Mouse (Mus musculus) ES-E14 (cell line): Measurements from ENCODE around the gene Mrm3.

Source experiments
- CHD2 ChIP-seq: IDR thresholded peaks from 2 replicates; pipeline ENCODE4 v1.6.1; 2014; ENCODE audit warnings: mild to moderate bottlenecking, low read depth, low read length, inconsistent platforms
- HCFC1 ChIP-seq: IDR thresholded peaks from 2 replicates; pipeline ENCODE4 v1.6.1; 2012; ENCODE audit warnings: low read length, inconsistent platforms, borderline replicate concordance; ENCODE audit not compliant: insufficient read depth
- MAFK ChIP-seq: IDR thresholded peaks from 2 replicates; pipeline ENCODE4 v1.6.1; 2014; ENCODE audit warnings: mild to moderate bottlenecking, low read depth, low read length, inconsistent platforms; ENCODE audit not compliant: insufficient read depth
- ZC3H11A ChIP-seq: IDR thresholded peaks from 2 replicates; pipeline ENCODE4 v1.6.1; 2012; ENCODE audit warnings: low read depth, mild to moderate bottlenecking, inconsistent platforms, low read length, borderline replicate concordance
- ZNF384 ChIP-seq: IDR thresholded peaks from 2 replicates; pipeline ENCODE4 v1.6.1; 2012; ENCODE audit warnings: low read depth, low read length, inconsistent platforms

DNA sequence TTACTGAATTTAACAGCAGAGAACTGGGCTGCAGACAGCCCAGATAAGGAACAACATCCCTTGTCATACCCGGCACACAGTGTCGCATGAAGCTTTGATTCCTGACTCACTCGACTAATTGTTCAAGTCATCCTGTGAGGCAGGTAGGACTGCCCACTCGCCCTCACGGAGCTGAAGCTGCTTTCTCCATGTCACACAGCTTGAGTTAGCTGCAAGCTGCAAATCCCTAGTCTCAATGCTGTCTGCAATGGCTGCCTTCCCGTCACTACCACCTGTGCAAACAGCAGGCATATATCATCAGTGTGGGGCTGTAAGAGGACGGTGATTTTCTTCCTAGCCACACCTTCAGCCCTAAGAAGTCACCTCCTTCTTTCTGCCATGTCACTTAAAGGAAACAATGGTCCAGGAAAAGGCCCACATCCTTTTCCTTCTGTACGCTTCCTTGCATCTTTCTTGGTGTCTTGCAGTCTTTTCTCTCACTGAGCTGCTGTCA is 46.5 kb upstream of the Mrm3 start:
- TF ChIP-seq MAFK = no peak
- TF ChIP-seq CHD2 = no peak
- TF ChIP-seq HCFC1 = no peak
- TF ChIP-seq ZNF384 = no peak
- no peak for TF ChIP-seq ZC3H11A
